Mouse (Mus musculus): ENCODE results near the gene Scube2. TPM values are rescaled to one million over a fixed set of nuclear protein-coding genes. Genes with fewer than 3 reads are reported as not detected.

Gene Scube2
- total RNA-seq, 1 experiment from 2014 or later, result not detected

DNA sequence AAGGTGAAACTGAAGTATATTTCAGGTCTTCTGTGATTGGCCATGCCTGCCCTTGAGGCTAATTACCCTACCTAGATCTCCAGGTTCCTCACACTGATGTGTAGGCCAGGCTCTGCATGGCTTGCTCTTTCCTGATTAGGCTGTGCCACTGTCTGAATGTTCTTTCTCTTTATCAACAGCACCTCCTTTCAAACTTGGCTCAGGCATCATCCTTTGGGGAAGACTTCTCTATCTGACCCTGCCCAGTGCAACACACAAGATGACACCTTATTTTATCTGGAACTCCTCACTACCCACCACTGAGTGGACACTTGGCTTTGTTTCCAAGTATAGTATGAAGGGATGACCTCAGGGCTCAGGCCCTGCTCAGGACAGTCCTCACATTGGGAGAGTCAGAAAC is 47.5 kb downstream of the Scube2 start:
- ATAC-seq (replicated peaks in 1 of 2; ENCODE audit: insufficient read depth in 1 of 2, low FRiP score in 2 of 2, low TSS enrichment in 1 of 2, low read depth in 1 of 2, poor library complexity in 2 of 2, severe bottlenecking in 2 of 2), result peak; percentile 41 to 49; a peak in 1 of 4 replicates

DNA sequence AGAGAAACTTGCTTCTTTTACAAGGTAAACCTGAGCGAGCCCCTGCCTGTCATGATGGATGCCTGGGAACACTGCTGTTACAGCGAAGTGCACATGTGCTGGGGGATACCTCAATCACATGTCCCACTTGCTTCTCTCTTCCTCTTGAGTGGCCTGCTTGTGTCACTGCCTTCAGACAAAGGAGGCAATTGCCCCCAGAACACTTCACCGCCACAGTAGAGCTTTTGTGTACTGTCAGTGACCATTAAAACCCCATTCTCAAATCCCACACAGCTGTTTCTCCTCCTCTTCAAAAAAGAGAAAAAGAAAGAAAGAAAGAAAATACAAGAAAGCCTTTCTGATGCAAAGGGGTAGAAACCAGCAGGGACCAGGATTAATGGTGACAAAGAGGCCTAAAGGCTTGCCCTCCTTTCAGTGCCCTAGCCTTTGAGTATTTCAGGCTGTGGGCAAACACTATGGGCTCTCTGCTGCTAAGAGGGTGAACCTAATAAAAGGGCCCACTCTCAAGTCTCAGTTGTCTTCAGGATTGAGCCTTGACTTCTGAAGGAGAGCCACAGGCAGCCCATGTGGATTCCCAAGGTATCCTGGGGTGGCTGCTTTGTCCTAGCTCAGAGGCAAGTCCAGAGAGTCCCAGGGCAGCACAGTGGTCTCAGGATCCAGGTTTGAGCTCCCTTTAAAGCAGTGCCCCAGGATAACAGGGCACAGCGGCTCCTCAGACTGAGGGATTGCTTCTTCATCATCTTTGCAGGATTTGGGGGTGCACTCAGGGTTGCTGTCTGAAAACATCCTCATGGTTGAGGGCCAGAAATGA is 51.9 kb downstream of the Scube2 start:
- no peak for ATAC-seq (replicated peaks in 1 of 2; ENCODE audit: insufficient read depth in 1 of 2, low FRiP score in 2 of 2, low TSS enrichment in 1 of 2, low read depth in 1 of 2, poor library complexity in 2 of 2, severe bottlenecking in 2 of 2)

DNA sequence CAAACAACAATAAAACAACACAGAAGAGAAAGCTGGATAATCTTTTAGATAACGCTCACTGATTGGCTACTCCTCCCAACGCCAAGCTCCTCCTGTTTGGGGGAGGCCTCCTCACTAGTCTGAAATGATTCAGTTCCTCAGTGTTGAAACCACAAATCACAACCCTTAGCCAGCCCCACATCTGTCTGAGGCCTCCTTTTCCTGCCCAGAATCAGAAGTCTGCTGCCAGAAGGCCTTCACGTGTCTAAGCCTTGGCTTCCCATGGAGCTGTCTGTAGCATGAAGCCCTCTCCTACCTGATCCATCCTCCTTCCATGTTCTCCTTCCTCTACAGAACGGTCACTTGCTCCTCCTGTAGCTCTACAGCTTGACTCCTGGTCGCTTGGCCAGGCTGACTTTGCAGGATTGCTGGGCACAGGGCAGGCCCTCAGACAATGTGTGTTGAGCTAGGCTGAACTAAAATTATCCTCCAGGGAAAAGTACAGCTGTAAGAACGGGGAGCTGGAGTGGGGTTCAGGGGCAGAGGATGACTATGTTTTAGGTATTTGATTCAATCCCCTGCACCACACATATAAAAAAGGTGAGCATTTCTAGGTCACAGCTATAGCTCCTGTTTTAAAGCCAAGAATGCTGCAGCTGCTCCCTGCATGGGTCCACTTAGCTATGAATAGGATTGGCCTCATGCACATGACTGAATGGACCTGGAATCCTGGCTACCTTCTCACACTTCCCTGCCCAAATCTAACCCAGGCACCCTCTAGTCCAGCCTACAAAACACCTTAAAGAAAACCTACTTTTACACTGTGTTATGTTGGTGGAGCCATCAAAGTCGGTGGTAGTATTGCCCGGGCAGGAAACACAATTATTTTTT is 57.6 kb downstream of the Scube2 start:
- peak; percentile 62 to 74 for ATAC-seq (replicated peaks in 1 of 2; ENCODE audit: insufficient read depth in 1 of 2, low FRiP score in 2 of 2, low TSS enrichment in 1 of 2, low read depth in 1 of 2, poor library complexity in 2 of 2, severe bottlenecking in 2 of 2)

DNA sequence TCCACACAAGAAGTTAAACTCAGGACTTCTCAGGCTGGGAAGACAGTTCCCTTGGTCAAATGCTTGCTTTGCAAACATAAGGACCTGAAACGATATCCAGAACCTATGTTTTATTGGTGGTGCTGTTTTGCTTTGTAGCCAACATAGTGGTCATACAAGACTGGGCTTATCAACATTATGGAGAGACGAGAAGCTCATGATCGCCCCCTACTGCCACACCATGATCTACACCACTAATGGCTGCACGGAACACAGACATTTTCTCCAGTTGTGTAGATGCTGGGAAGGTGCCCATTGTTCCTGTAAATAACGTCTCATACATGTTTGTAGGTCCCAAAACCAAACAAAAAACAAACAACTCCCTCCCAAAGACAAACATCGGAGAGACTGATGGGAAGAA is 60.6 kb downstream of the Scube2 start:
- ATAC-seq (replicated peaks in 1 of 2; ENCODE audit: insufficient read depth in 1 of 2, low FRiP score in 2 of 2, low TSS enrichment in 1 of 2, low read depth in 1 of 2, poor library complexity in 2 of 2, severe bottlenecking in 2 of 2), result no peak; a peak in 1 of 4 replicates

DNA sequence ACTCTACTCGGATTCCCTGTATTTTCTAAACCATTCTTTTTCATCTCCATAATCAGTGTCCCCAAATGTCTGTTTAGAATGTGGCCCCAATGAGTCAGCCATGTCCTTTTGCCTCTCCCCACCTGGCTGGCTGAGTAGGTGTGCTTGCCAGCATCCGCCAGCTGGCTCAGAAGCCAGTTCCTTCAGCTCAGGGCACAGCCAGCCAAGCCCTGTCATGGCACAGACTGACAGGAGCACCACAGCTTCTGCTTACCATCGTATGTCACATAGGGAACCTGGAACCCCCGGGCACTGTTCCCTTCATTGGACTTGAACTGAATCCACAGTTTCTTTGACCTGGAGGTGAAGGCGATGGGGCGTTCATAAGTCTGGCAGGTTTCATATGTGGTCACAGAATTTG is 61.1 kb downstream of the Scube2 start:
- ATAC-seq (replicated peaks in 1 of 2; ENCODE audit: insufficient read depth in 1 of 2, low FRiP score in 2 of 2, low TSS enrichment in 1 of 2, low read depth in 1 of 2, poor library complexity in 2 of 2, severe bottlenecking in 2 of 2), result no peak

DNA sequence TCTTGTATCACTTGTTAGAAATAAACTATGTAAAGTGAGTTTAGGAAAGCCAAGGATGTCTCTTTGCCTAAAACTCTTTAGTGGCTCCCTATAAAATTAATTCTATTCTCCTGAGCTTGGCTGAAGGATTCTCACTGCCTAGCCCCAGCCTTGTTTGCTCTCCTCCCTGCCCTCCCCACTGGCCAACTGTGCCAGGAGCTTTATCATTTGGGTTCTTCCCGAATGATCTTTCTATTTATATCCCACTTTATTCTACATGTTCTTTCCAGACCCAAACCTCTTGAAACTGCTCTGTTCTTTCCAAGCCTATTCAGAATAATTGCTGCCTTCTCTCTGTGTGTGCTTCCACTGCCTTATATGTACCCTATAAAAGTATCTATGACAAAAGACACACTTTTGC is 62.0 kb downstream of the Scube2 start:
- no peak for ATAC-seq (replicated peaks in 1 of 2; ENCODE audit: insufficient read depth in 1 of 2, low FRiP score in 2 of 2, low TSS enrichment in 1 of 2, low read depth in 1 of 2, poor library complexity in 2 of 2, severe bottlenecking in 2 of 2)

DNA sequence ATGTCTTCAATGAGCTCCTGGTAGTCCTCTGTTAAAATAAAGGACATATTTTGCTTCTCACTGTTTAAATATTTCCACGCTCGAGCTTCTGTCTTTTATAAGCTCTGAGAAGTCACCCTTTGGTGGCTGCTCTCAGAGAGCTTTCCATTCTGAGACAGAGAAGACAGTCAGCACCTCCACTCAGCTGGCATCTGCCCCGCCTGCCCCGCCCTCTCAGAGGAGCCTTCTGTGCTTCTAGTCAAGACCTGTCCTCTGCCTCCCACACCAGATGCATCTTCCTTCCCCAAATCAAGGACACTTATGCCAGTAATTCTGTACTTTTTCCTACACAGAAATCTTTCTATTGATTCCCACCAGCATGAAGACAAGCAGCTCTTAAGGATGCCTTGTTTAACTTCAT is 64.9 kb downstream of the Scube2 start:
- ATAC-seq (replicated peaks in 1 of 2; ENCODE audit: insufficient read depth in 1 of 2, low FRiP score in 2 of 2, low TSS enrichment in 1 of 2, low read depth in 1 of 2, poor library complexity in 2 of 2, severe bottlenecking in 2 of 2), result no peak

DNA sequence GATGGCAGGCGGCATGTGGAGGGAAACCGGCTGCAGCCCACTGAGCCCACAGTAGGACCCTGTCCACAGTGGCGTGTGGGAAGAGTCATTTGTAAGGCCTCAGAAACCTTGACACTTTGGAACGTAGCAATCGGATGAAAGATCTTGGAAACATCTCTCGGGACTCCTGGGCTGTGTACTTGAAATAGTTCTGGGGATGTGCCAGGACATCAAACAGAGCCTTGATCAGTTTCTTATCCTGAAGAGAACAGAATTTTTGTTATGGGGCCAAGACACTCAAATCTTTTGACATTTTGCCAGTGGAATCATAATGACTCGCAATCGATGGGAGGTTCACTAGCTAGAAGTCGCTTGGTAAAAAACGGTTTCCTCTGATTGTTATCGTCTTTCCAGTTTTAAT is 66.3 kb downstream of the Scube2 start:
- ATAC-seq (replicated peaks in 1 of 2; ENCODE audit: insufficient read depth in 1 of 2, low FRiP score in 2 of 2, low TSS enrichment in 1 of 2, low read depth in 1 of 2, poor library complexity in 2 of 2, severe bottlenecking in 2 of 2), result no peak

DNA sequence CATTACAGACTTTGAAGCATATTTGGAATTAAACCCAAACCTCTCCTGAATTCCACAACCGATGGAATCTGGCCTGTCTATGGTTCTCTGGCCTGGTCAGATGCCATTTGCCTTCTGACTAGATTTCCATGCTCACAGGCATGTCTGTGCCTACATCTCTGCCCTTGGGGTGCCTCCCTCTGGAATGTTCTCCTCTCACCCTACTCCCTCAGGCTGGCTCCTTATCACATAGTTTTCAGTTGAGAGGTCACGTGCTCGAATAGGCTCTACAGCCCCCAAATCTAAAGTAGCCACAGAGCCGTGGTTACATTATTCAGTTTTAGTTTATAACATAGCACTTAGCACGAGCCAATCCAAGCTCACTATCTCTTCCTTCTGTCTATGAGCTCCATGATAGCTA is 69.9 kb downstream of the Scube2 start:
- ATAC-seq (replicated peaks in 1 of 2; ENCODE audit: insufficient read depth in 1 of 2, low FRiP score in 2 of 2, low TSS enrichment in 1 of 2, low read depth in 1 of 2, poor library complexity in 2 of 2, severe bottlenecking in 2 of 2), result no peak

DNA sequence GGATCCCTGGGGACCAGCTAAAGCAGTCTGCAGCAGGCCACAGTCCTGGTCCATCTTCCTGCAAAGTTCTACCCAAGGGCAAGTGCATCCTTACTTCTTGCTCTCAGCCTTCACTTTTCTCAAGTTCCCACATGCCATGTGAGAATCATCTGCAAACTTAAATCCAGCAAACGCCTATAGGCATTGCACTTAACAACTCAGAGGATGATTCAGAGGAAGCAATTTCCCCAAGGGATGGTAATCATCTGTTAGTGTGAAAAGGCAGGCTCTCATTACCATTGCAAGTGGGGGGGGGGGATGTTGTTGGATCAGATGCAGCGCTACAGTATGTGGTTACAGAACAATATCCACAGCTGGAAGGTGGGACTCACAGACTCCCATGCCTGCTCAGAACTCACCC is 70.9 kb downstream of the Scube2 start:
- no peak for ATAC-seq (replicated peaks in 1 of 2; ENCODE audit: insufficient read depth in 1 of 2, low FRiP score in 2 of 2, low TSS enrichment in 1 of 2, low read depth in 1 of 2, poor library complexity in 2 of 2, severe bottlenecking in 2 of 2)

DNA sequence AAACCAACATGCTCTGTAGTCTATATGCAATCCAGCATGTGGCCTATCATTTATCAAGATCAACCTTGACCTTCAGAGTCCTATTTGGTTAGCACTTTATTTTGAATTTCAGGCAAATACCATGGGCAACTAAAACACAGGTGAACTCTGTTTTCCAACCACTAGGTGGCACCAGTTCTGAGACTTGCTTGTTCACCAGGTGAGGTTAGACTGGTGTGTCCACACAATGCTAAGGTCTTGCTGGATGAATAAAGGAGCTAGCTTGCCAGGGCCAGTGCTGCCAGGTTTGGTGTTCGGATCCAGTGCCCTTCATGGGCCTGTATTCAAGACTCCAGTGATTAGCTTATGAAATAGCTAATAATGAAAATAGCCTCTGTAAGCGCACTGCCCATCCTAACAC is 72.7 kb downstream of the Scube2 start:
- peak; percentile 51 to 68; a peak in 2 of 4 replicates for ATAC-seq (replicated peaks in 1 of 2; ENCODE audit: insufficient read depth in 1 of 2, low FRiP score in 2 of 2, low TSS enrichment in 1 of 2, low read depth in 1 of 2, poor library complexity in 2 of 2, severe bottlenecking in 2 of 2)

DNA sequence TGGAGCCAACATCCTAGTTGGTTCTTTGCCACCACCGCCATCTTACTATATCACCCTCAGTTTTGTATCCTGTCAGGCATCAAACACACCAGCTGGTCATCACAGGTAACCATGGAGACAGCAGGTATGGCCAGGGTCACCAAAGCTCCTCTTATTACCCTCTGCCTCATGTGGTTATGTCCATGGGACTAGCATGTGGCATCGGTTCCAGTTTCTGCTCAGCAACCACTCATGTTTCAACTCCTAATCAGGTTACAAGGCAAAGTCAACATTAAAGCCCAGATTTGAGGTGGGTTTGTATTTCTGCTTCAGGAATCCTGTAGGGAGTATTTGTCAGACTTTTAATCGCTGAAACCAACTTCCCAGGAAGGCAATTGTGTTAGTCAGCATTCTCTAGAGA is 74.7 kb downstream of the Scube2 start:
- no peak for ATAC-seq (replicated peaks in 1 of 2; ENCODE audit: insufficient read depth in 1 of 2, low FRiP score in 2 of 2, low TSS enrichment in 1 of 2, low read depth in 1 of 2, poor library complexity in 2 of 2, severe bottlenecking in 2 of 2)

DNA sequence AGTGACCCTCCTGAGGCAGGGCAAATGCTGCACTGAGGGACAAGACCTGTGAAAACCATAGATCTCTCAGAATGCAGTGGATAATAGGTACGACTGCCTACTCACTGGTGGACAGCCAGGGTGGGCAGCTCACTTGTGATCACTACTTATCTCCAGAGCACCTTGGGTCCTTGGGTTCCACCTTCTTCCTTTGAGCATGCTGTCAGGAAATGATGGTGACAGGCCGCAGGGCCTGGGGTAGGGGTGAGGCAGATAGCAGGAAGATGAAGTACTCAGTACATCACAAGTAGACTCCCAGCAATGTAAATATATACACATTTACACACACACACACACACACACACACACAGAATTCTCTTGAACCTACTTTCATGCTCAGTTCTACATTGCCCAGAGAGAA is 77.6 kb downstream of the Scube2 start:
- ATAC-seq (replicated peaks in 1 of 2; ENCODE audit: insufficient read depth in 1 of 2, low FRiP score in 2 of 2, low TSS enrichment in 1 of 2, low read depth in 1 of 2, poor library complexity in 2 of 2, severe bottlenecking in 2 of 2), result peak; percentile 60 to 74

DNA sequence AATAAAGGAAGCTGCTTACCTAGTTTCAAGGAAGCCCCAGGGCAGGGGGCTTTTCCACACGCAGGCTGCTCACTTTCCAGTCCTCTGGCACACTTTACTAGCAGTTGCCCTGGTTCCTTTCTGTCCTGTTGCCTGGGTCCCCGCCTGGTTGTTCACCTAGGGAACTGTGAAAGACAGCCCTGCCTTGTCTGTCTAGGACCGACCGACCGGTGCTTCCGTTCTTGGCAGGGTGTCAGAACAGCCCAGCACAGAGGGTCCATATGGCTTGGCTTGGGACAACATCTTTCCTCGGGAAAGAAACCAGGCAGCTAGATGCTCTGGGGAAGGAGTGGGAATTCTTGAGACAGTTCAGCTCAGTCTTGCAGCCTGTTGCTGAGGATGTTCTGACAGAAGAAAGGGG is 82.2 kb downstream of the Scube2 start:
- no peak for ATAC-seq (replicated peaks in 1 of 2; ENCODE audit: insufficient read depth in 1 of 2, low FRiP score in 2 of 2, low TSS enrichment in 1 of 2, low read depth in 1 of 2, poor library complexity in 2 of 2, severe bottlenecking in 2 of 2)

DNA sequence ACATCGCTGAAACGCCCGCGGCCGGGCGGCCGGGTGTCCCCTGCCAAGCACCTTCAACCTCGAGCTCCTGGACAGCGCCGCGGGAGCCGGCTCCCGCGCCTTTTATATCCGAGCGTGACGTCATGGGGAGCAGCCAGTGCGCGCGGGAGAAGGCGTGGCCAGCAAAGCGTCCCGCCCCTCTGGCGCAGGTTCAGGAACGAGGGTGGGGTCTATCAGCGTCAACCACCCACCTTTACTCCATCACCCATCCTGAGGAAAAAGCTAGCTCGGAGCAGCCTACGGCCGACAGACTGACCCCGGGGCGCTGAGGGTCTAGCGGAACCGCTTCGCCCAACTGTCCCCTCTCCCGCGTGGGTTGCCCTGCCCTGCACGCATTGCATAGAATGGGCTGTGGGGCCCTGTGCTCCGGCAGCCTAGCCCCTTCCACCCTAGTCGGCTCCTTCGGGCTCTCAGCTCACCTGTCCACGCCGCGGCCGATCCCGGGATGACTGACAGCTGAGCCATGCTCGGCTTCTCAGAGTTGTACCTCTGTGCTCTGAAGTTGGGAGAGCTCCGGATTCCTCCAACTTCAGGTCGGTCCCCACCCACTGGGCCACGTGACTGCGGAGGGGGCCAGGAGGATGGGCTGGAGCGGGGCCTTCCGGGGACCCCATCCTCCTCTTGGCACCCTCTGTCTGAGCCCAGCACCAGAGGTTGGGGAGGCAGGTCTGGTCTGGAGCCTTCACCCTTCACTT is 83.8 kb downstream of the Scube2 start, which contains the start of gene Nrip3:
Gene Nrip3, minus strand, starts transcription at position 556 of the 734 bp plus-strand sequence.
- peak; percentile 51 to 76; a peak in 3 of 4 replicates for ATAC-seq (replicated peaks in 1 of 2; ENCODE audit: insufficient read depth in 1 of 2, low FRiP score in 2 of 2, low TSS enrichment in 1 of 2, low read depth in 1 of 2, poor library complexity in 2 of 2, severe bottlenecking in 2 of 2)

DNA sequence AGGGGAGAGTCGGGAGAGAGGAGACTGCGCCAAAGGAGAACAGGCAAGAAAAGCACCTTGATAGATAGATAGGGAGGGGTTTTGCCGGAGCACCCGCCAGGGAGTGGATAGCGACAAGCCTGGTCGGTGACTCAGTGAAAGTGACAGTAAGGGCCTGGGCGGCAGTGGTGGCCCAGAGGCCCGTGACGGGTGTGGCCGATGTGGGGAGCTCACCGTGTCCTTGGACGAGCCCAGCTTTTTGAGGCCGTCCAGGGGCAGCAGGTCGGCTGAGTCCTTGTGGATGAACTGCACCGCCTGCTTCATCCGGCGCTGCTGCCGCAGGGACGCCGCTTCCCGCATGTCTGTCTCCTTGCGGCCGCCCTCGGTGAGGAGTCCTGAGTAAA is 84.4 kb downstream of the Scube2 start:
- peak; percentile 28 to 50; a peak in 3 of 4 replicates for ATAC-seq (replicated peaks in 1 of 2; ENCODE audit: insufficient read depth in 1 of 2, low FRiP score in 2 of 2, low TSS enrichment in 1 of 2, low read depth in 1 of 2, poor library complexity in 2 of 2, severe bottlenecking in 2 of 2)

DNA sequence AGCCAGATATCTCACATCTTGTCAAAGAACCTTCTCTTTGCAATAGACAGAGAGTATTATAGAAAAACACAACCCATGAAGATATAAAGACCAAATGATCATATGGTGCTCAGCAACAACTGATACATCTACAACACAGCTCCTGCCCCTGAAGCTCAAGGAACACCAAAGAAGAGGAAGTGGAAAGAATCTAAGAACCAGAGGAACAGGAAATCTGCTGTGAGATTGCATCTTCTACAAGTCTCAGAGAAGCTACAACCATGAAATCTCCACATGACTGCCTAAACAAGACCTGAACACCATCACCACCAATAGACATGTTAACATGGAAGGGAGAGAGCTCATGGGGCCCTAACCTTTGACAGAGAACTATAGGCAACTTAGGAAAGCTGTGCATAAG is 93.2 kb downstream of the Scube2 start:
- ATAC-seq (replicated peaks in 1 of 2; ENCODE audit: insufficient read depth in 1 of 2, low FRiP score in 2 of 2, low TSS enrichment in 1 of 2, low read depth in 1 of 2, poor library complexity in 2 of 2, severe bottlenecking in 2 of 2), result no peak

Measured in hematopoietic stem cell, adult 5-6 weeks (primary cell).